Mouse (Mus musculus) cerebellum, postnatal 36 days (tissue): ENCODE results near the gene Crabp2.
A peak's percentile ranks its signal among the peaks of the same experiment; 100 is the strongest.

ENCODE experiments used
- DNase-seq, 2 experiments: peaks; one replicate each; pipeline ENCODE4 v3.0.0; 2021 to 2022; ENCODE audit warnings: mixed read lengths in 2 of 2

Crabp2 gene

GRCm38 (mm10) chr3:87929341-87930077, 19.0 kb upstream of the Crabp2 start:
- DNase-seq: no peak

GRCm38 (mm10) chr3:87930078-87930795, 18.2 kb upstream of the Crabp2 start, which contains the start of the genes Isg20l2 and Rrnad1:
Isg20l2 (plus strand) TSS chr3:87930314.
Rrnad1 (minus strand) TSS chr3:87930717.
- DNase-seq: peak; percentile 97 to 99

GRCm38 (mm10) chr3:87934026-87934425, 14.4 kb upstream of the Crabp2 start:
- no peak for DNase-seq

- DNase-seq: no peak
Measured at GRCm38 (mm10) chr3:87934501-87934900, 14.0 kb upstream of the Crabp2 start.

GRCm38 (mm10) chr3:87935201-87935600, 13.3 kb upstream of the Crabp2 start:
- DNase-seq: no peak

- peak; percentile 83 to 87 for DNase-seq
Measured at GRCm38 (mm10) chr3:87935776-87936175, 12.7 kb upstream of the Crabp2 start.

GRCm38 (mm10) chr3:87940611-87941010, 7.9 kb upstream of the Crabp2 start:
- no peak for DNase-seq

GRCm38 (mm10) chr3:87942471-87942870, 6.0 kb upstream of the Crabp2 start:
- DNase-seq: no peak

- DNase-seq: no peak
Measured at GRCm38 (mm10) chr3:87943586-87943985, 4.9 kb upstream of the Crabp2 start.

- DNase-seq: no peak
Measured at GRCm38 (mm10) chr3:87944838-87945600, 3.4 kb upstream of the Crabp2 start.

GRCm38 (mm10) chr3:87945781-87946540, 2.5 kb upstream of the Crabp2 start:
- DNase-seq: no peak

- DNase-seq: no peak
Measured at GRCm38 (mm10) chr3:87946541-87946860, 2.0 kb upstream of the Crabp2 start.

GRCm38 (mm10) chr3:87947056-87947810, 1.2 kb upstream of the Crabp2 start:
- DNase-seq: no peak

- DNase-seq: no peak
Measured at GRCm38 (mm10) chr3:87947811-87948199, 661 bp upstream of the Crabp2 start.

GRCm38 (mm10) chr3:87949266-87949954, 944 bp downstream of the Crabp2 start:
- DNase-seq: no peak

GRCm38 (mm10) chr3:87949955-87950515, 1.6 kb downstream of the Crabp2 start:
- DNase-seq: no peak

- no peak for DNase-seq
Measured at GRCm38 (mm10) chr3:87951946-87952345, 3.5 kb downstream of the Crabp2 start.

GRCm38 (mm10) chr3:87952440-87952839, 4.0 kb downstream of the Crabp2 start:
- DNase-seq: no peak

GRCm38 (mm10) chr3:87958056-87958455, 9.6 kb downstream of the Crabp2 start:
- no peak for DNase-seq

- DNase-seq: no peak
Measured at GRCm38 (mm10) chr3:87958476-87958875, 10.0 kb downstream of the Crabp2 start.

- no peak for DNase-seq
Measured at GRCm38 (mm10) chr3:87958967-87959366, 10.5 kb downstream of the Crabp2 start.
